Mouse (Mus musculus): ENCODE measurements around the gene Phactr2. TPM values are rescaled to one million over a fixed set of nuclear protein-coding genes. Genes with fewer than 3 reads are reported as not detected.

Phactr2 gene
- total RNA-seq, 4 experiments from 2014 or later: 14.0 to 17.5 (median 16.3) TPM

DNA sequence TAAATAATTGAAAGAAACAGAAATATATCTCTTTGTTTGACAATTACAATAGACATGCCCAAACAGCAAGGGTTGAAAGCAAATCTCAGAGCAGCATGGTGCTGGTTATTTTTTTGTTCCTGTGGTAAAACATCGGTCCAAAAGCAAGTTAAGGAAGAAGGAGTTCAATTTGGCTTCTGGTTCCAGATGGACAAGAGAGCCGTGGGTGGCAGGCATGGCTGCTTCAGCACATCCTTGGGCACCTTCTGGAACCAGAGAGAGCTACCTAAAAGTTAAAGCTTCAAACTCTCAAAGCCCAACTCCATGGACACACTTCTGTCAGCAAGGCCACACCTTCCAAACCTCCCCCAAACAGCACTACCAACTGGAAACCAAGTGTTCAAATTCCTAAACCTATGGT lies 140.4 kb downstream of the Phactr2 start:
- no peak for DNase-seq (ENCODE audit: low spot score in 2 of 2)

- no peak for DNase-seq (ENCODE audit: low spot score in 2 of 2)
Measured at GRCm38 (mm10) chr10:13332985-13333384, 141.2 kb downstream of the Phactr2 start.

DNA sequence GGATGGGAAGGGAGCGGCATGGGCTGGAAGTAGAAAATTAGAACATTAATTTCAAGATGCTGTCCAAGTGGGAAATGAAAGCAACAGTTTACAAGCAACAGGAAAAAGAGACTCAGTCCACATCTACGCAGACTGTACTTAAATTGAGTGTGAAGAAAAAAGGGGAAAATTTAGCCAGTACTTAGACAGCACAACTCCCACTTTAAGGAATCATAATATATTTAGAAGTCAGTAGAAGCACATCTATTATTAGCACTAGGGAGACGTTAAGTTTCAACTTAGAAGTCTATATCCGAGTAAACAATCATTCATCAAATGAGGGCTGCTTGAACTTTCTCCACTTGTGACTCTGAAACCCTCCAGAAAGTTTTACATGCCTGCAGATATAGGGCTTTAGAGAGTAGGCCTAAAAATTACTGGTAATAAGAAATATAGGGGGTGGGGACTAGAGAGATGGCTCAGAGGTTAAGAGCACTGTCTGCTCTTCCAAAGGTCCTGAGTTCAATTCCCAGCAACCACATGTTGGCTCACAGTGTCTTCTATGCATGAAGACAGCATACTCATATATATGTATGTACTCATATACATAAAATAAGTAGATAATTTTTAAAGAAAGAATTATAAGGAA lies 142.7 kb downstream of the Phactr2 start:
- no peak for DNase-seq (ENCODE audit: low spot score in 2 of 2)

- no peak for DNase-seq (ENCODE audit: low spot score in 2 of 2)
Measured at GRCm38 (mm10) chr10:13328602-13329001, 145.6 kb downstream of the Phactr2 start.

GRCm38 (mm10) chr10:13326149-13326873 lies 147.9 kb downstream of the Phactr2 start:
- no peak for DNase-seq (ENCODE audit: low spot score in 2 of 2)

- peak; percentile 40 to 61 for DNase-seq (ENCODE audit: low spot score in 2 of 2)
Measured at GRCm38 (mm10) chr10:13323806-13324411, 150.3 kb downstream of the Phactr2 start.

DNA sequence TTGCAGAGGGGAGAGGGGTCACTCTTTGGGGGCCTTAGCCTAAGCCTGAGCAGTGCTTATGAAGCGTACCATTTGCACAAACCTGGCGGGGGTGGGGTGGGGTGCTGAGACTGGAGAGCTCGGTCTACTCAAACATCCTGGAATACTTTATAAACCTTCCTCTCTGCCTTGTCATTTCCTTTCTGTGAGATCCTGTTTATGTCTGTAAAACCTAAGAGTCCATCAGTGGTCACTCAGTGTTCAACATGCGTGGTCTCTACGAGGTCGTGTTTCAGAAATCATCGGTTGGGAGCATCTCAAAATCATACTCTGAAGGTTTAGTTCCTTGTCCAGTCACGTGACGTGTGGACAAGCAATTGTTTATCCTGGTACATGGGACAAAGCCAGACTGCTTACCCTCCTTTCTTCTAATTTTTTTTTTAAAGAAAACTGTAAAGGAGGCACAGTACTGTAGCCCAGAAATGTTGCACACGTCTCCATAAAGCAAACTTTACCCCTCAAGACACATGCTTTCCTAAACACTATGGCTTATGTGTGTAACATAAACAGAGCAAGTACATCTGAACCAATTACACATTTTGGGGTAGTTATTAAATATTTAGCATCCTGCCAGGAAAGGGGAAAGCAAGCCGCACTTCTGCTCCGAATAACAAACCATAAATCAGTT lies 150.9 kb downstream of the Phactr2 start:
- no peak for DNase-seq (ENCODE audit: low spot score in 2 of 2)

DNA sequence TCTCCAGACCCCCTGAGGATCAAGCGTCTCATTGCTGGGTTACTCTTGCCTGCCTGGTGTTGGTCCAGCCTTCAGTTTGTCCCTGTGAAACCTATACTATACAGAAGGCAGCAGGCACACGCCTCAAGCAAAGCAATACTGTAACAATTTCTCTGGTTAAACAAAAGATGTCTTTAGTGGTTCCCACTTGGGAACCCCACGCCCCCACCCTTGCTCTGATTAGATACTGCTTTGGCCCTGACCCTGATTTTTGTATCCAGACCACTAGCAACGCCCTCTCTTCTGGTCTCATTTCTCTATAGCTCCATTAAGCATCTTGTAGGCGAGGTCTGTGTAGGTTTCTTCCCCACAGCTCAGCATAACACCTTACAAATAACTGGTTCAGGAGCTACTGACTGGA lies 159.2 kb downstream of the Phactr2 start:
- DNase-seq (ENCODE audit: low spot score in 2 of 2): no peak

GRCm38 (mm10) chr10:13312576-13312975 lies 161.6 kb downstream of the Phactr2 start:
- DNase-seq (ENCODE audit: low spot score in 2 of 2): no peak

GRCm38 (mm10) chr10:13311612-13312011 lies 162.6 kb downstream of the Phactr2 start:
- DNase-seq (ENCODE audit: low spot score in 2 of 2): no peak

- no peak for DNase-seq (ENCODE audit: low spot score in 2 of 2)
Measured at GRCm38 (mm10) chr10:13310075-13310474, 164.1 kb downstream of the Phactr2 start.

- DNase-seq (ENCODE audit: low spot score in 2 of 2): no peak
Measured at GRCm38 (mm10) chr10:13304641-13305241, 169.5 kb downstream of the Phactr2 start.

DNA sequence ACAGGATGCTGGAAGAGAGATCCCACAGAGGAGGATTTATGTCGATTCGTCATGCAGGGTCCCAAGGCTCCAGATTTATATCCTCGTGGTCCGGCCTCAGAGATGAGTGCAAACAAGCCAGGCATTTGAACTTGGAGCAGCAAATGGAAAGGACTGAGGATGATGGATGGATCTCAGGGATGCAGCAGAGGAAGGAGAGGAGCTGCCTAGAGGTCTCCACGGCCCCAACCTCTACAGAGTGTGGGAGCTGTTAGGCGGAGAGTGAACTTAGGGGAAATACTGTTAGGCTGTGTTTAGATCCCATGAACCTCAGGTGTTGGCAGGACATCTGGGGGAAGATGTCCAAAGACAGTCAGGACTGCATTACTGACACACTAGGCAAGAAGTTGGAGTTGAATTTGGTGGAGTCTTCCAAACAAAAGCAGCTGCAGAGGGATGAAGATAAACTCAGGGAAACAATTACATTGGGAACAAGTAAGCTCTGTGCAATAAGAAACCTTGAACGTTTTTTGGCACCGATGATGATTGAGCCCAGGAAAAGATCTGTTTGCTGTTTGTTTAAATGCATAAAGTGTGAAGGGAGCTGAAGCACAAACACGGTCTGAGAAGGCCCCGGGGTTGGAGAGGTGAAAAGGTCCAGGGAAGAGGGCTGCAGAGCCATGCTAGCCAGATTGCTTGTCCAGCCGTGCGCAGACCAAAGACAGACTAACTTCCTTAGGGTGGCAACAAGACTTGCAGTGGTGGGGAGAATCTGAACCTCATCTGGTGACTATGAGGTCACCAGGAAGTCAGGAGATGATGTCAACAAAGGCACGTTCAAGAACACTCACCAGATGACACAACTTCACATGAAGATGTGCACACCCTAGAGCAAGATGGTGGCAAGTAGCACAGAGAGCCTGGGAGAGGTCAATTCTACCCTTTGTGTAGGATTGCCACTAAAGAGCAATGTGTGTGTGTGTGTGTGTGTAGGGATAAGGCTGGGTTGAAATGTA lies 170.6 kb downstream of the Phactr2 start:
- DNase-seq (ENCODE audit: low spot score in 2 of 2): no peak

DNA sequence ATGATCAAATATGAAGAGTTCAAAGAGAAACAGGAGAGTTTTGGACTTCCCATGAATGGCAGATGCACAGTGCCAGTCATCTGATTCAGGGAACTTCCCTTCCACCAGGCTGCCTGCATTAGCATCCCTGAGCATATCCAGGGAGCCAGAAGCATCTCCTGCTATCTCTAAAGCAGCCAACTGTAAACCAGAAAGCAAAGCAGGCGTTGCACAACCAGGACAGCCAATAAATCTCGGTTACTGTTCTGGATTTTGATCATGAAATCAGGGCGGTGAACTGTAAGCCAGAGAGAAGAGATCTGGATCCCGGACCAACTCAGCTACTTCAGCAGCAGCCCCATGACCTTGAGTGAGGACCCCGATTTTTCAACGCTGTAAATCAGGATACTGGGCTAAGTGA lies 173.6 kb downstream of the Phactr2 start:
- no peak for DNase-seq (ENCODE audit: low spot score in 2 of 2)

DNA sequence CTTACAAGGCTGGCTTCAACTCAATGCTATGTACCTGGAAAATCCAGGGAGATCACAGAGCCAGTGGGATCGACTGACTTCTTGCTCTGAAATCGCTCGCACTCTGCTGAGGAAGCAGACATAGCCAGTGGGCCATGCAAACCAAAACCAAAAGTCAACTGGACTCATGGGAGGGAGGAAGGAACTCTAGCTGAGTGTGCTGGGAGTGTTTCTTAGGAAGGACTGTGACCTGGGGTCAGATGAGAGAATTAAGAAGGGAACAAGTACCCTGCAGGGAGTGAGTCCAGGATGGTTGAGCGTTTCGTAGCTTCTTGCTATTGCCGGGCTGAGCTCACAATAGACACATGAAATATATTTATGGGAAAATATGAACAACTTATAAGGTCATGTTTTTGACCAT lies 174.0 kb downstream of the Phactr2 start:
- no peak for DNase-seq (ENCODE audit: low spot score in 2 of 2)

DNA sequence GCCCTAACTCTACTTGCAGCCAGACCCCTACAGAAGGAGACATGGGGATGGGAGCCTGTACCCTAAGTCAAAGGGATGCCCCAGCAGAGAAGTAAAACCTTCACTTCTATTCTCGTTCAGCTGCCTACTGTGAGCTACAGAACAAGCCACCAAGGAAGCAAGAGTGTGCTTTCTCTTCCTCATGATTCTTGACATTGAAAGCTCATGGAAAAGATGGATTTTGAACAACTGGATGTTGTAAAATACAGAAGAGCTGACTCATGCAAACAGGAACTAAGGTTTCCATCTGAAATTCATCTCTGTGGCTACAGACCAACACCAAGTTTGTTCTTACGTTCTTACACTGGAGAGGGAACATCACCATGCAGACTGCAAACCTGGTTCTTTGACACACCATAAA lies 179.3 kb downstream of the Phactr2 start:
- no peak for DNase-seq (ENCODE audit: low spot score in 2 of 2)

- no peak for DNase-seq (ENCODE audit: low spot score in 2 of 2)
Measured at GRCm38 (mm10) chr10:13292026-13292425, 182.2 kb downstream of the Phactr2 start.

DNA sequence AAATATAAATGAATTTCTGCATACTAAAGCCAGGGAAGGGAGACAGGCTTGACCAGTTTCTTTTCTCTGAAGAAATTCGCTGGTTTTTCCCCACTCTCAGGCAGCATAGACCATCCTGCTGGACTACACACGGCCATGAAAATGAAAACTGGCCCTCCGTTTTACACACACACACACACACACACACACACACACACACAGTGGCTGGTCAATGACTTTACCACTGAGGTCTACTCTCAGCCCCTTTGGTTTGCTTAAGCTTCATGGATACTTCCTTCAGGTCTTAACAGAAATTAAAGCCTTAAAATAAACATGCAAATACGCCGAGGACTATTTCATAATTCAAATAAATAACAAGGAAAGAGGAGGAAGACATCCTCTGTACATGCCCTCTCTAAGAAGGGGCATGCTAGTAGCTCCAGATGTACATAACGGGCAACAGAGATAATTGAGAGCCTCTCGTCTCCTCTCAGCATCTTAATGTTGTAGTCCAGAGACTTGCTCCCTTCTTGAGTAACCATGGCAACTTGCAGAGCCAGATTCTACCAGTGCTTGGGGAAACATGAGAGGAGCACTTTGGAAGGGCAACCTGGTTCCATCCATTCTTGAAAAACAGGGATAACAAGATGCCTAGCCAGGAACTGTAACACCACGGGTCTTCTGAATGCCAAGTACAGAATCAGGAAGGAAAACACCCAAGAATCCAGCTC lies 184.8 kb downstream of the Phactr2 start:
- DNase-seq (ENCODE audit: low spot score in 2 of 2): no peak

- no peak for DNase-seq (ENCODE audit: low spot score in 2 of 2)
Measured at GRCm38 (mm10) chr10:13288296-13288695, 185.9 kb downstream of the Phactr2 start.

DNA sequence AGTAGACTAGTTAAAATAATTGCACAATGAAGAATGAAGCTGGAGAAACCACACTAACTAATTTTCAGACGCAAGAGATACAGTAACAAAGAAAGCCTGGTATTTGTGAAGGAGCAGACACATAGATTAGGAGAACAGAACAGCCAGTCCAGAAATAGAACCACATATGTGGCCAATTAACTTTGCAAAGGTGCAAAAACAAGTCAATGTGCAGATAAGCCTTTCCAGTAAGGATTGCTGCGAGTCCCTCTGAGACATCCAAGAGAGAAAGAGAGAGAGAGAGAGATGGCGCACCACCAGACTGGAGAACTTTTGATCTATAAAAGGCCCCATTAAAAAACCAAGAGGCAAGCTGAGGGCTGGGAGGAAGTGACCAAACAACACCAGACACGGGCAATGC lies 190.8 kb downstream of the Phactr2 start:
- DNase-seq (ENCODE audit: low spot score in 2 of 2): no peak
